In genomic region chr1:187757981-187758380, GRCm38 (mm10) we compare ENCODE assay signal across 17 mouse cellular contexts.
"Had no signal": no experiment of that assay in that cellular context is flagged by ENCODE, and none has a peak within 500 bp of the region (broad histone marks: within the 10 kb centered on the region; RNA-seq: fewer than 3 reads in every experiment).

No protein-coding gene starts in this region.

- H3K9me3 ChIP-seq: liver, embryonic 12.5 days; liver, embryonic 15.5 days; lung, embryonic 15.5 days; midbrain, embryonic 12.5 days; midbrain, embryonic 15.5 days; neural tube, embryonic 12.5 days; neural tube, embryonic 15.5 days had no signal

- ATAC-seq: intestine, postnatal 0 days; liver, embryonic 12.5 days; midbrain, embryonic 15.5 days had no signal

- H3K4me3 ChIP-seq: layer of hippocampus, adult 2 months; liver, embryonic 12.5 days; liver, embryonic 15.5 days; lung, embryonic 15.5 days; megakaryocyte, embryonic 14.5 days; midbrain, embryonic 12.5 days; midbrain, embryonic 15.5 days; neural tube, embryonic 12.5 days; neural tube, embryonic 15.5 days had no signal

- H3K4me1 ChIP-seq: liver, embryonic 12.5 days; liver, embryonic 15.5 days; lung, embryonic 15.5 days; megakaryocyte, embryonic 14.5 days; midbrain, embryonic 15.5 days; neural tube, embryonic 12.5 days had no signal

- DNase-seq: kidney, postnatal 10 days; layer of hippocampus, adult 9-11 months; lung, adult 18-20 months; lung, postnatal 10 days; lung, postnatal 36 days; thymus, adult 18-20 months; thymus, postnatal 36 days had no signal

- H3K36me3 ChIP-seq: liver, embryonic 12.5 days; liver, embryonic 15.5 days; lung, embryonic 15.5 days; midbrain, embryonic 12.5 days; midbrain, embryonic 15.5 days; neural tube, embryonic 12.5 days; neural tube, embryonic 15.5 days had no signal

- H3K27me3 ChIP-seq: liver, embryonic 12.5 days; liver, embryonic 15.5 days; lung, embryonic 15.5 days; megakaryocyte, embryonic 14.5 days; midbrain, embryonic 12.5 days; midbrain, embryonic 15.5 days; neural tube, embryonic 12.5 days; neural tube, embryonic 15.5 days had no signal

- H3K4me2 ChIP-seq: liver, embryonic 12.5 days; liver, embryonic 15.5 days; lung, embryonic 15.5 days; midbrain, embryonic 12.5 days; midbrain, embryonic 15.5 days; neural tube, embryonic 12.5 days; neural tube, embryonic 15.5 days had no signal

- H3K9ac ChIP-seq: liver, embryonic 12.5 days; liver, embryonic 15.5 days; lung, embryonic 15.5 days; midbrain, embryonic 12.5 days; midbrain, embryonic 15.5 days; neural tube, embryonic 12.5 days; neural tube, embryonic 15.5 days had no signal

- H3K27ac ChIP-seq: layer of hippocampus, adult 2 months; liver, embryonic 12.5 days; liver, embryonic 15.5 days; lung, embryonic 15.5 days; midbrain, embryonic 12.5 days; midbrain, embryonic 15.5 days; neural tube, embryonic 12.5 days; neural tube, embryonic 15.5 days had no signal
